Mouse (Mus musculus): ENCODE measurements around the gene A1cf. TPM values are rescaled to one million over a fixed set of nuclear protein-coding genes. Genes with fewer than 3 reads are reported as not detected.

The A1cf gene
- total RNA-seq, 2 experiments from 2014 or later, result not detected

DNA sequence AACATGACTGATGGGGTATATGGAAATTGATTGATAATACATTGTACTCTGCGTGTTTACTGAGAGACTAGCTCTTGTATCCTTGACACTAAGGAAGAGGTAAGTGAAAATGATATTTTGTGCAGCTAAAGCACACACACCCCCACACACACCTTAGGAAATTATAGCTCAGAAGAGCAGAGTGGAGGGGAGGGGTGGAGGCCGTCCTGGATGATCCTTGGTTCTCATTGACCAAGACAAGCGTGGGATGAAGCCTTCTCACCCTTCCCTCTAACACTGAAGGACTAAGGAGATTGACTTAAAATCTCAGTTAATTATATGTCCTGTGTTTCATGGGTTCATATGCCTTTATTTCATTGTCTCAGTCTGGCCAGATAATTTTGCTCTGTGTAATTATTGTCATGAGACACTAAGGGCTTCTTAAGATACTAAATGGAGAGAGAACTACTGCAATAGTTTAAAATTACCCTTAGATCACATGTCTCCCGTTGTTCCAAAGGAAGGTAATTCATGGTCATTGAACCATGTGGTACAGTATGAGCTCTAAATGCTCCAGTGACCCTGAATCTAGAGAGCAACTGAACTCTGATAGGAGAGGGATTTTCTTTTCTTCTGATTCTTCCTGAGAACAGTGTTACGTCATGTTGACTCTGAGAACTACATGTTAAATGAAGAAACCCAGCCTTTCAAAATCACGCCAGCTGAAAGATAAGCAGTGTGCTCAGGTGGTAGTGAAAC is 55.2 kb downstream of the A1cf start:
- DNase-seq, result no peak
- intact Hi-C loops (cut with DNase I; ENCODE audit: low total_unique reads), result no loop called here

DNA sequence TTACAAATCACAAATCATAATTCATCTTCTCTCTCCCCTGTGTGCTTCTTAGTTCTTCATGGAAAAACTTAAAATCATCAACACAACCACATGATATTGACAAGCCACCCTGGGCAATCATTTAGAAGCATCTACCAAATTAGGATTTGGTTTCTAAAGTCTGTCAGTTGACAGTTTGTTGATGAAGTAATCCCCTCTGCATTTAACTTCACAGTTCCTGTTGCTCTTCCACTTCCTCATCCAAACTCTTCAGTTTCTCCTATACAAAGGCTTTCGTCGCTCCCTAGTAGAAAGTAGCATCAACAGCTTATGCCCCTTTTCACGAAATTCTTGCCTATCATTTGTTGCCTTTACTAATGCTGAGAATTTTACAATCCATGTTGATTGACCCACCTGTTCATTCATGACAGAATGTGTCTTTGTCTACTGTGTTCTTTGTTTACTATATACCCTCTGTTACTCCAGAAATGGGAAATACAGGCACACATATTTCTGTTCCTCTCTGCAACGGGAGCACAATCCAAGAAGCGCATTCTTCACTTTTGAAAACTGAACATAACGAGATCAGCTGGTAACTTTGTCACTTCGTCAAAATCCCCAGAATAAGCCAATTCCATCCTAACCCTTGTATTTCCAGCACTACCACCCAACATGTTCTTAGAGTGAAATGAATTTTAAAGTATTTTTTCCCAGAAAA is 82.4 kb downstream of the A1cf start:
- no peak for DNase-seq
- intact Hi-C loops (cut with DNase I; ENCODE audit: low total_unique reads), result no loop called here

DNA sequence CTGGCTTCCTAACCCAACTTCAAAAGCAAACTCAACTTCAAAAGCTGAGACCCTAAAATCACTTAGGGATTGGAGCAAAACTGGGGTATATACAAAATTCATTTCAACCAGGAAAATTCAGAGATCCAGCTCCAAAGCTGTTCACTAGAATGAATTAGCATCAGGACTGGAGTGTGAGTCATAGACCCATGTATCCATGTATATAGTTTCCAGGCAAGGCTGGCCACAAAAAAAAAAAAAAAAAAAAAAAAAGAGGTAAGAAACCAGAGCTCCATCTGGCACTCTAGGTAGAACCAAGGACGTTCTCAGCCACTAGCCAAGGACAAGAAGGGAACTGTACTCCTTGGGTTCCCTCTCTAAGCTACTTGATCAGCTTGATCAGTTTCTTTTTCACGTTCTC is 85.2 kb downstream of the A1cf start:
- no peak for DNase-seq
- intact Hi-C loops (cut with DNase I; ENCODE audit: low total_unique reads), result no loop called here

- intact Hi-C loops (cut with DNase I; ENCODE audit: low total_unique reads), result no loop called here
- DNase-seq, result no peak
Observed at GRCm38 (mm10) chr19:31954267-31954666, 85.7 kb downstream of the A1cf start.

DNA sequence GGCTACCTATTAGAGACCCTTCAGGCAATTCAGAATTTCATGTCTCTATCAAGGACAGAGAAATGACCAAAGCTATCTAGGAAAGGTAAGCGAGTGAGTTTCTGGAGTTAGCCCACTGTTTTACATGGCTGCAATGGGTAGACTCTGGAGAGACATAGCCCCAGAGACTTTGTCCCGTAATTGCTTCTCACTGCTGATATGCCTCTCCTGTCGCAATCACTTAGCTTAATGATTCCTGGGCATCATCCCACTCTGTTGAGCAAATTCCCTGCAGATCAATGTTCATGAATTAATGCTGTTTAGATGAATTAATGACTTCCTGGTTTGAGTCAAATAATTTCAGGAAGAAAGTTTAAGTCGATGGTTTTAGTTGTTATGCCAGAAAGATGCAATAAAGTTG is 86.1 kb downstream of the A1cf start:
- no peak for DNase-seq
- intact Hi-C loops (cut with DNase I; ENCODE audit: low total_unique reads), result no loop called here

DNA sequence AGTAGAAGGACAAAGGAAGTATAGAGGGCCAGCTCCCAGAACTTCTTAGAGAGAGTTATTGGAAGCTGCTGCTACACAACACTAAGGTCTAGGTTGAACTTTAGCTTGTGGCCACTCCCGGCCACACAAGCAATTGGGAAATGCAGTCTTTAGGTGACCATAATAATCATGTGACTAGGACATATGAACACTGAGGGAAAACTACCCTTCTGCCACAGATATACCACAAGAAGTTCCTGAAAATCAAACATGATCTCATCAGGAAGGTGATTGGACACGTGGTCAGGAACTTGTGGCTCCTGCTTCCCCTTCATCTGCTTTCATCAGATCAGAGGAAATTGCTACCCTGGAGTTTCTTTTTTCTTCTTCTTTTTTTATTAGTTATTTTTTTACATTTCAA is 87.8 kb downstream of the A1cf start:
- no peak for DNase-seq
- intact Hi-C loops (cut with DNase I; ENCODE audit: low total_unique reads), result no loop called here

GRCm38 (mm10) chr19:31960434-31960833 is 91.9 kb downstream of the A1cf start:
- intact Hi-C loops (cut with DNase I; ENCODE audit: low total_unique reads), result no loop called here

DNA sequence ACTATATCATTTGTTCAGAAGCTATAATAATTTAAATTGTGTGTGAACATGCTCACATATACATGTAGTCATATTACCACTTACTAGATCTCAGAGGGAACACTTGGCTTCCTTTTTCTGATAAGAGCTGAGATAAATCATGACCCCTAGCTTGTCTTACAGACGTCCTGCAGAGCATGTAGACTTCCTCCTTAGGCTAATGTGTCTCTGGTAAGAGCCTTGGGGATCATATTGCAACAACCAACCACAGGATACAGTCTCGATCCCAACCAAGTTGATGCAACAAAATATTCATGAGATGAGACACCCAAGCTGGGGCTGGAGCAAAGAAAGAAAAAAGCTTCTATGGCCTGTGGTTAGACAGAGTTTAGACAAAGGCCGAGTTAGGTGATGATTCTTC is 94.6 kb downstream of the A1cf start:
- DNase-seq, result no peak
- intact Hi-C loops (cut with DNase I; ENCODE audit: low total_unique reads), result no loop called here

More at GRCm38 (mm10) chr19:31960434-31960833, 91.9 kb downstream of the A1cf start:
- DNase-seq, result no peak

- intact Hi-C loops (cut with DNase I; ENCODE audit: low total_unique reads), result no loop called here
- no peak for DNase-seq
Observed at GRCm38 (mm10) chr19:31967933-31968532, 99.5 kb downstream of the A1cf start.

GRCm38 (mm10) chr19:31971405-31971804 is 102.8 kb downstream of the A1cf start:
- no peak for DNase-seq
- intact Hi-C loops (cut with DNase I; ENCODE audit: low total_unique reads), result loop anchor here (5.0 kb wide), 1 partner anchor 56 kb away; no protein-coding TSS in a partner anchor

DNA sequence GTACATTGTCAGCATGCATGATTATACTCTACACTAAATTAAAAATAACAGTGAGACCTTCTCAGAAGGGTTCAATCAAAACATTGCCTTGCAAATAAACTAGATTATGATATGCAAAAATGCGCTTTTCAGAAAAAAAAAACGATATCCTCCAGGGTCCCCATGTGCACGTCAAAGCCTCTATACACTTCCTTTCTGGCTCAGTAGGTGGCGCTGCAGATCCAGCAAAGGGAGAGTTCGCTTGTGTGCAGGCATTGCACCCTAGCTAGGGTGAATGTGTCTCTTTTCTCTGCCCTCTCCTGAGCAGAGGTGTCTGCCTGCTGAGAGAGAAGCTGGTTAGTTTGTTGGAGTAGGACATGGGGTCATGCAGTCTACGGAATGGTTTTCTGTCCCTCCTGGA is 103.4 kb downstream of the A1cf start:
- DNase-seq, result peak; percentile 74
- intact Hi-C loops (cut with DNase I; ENCODE audit: low total_unique reads), result loop anchor here (5.0 kb wide), 1 partner anchor 55 kb away; no protein-coding TSS in a partner anchor

DNA sequence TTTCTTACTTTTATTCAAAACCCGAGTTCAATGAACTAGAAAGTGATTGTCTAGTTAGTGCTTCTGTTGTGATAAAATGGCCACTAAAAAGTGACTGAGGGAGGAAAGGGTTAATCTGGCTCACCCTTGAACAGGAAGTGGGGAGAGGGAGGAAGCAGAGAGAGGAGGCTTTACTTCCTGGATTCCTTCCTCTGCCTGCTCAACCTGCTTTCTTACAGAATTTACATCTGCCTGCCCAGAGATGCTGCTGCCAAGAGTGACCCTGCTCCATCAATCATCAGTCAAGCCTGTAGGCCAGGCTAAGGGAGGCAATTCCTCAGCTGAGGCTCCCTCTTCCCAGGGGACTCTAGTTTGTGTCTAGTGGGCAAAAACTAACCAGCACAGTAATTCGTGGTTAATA is 107.3 kb downstream of the A1cf start:
- intact Hi-C loops (cut with DNase I; ENCODE audit: low total_unique reads), result no loop called here
- DNase-seq, result no peak

DNA sequence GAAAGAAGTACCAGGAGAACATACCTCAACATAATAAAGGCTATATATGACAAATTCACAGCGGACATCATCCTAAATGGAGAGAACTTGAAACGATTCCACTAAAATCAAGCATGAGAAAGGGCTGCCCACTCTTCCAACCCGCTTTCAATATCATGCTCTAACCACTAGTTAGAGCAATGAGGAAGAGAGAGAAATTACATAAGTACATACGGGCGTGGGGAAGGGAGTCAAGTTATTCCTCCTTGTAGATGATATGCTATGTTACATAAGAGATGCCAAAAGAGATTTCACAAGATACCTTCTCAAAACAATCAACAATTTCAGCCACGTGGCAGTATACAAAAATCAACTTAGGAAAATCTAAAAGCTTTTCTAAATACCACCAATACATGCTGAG is 122.5 kb downstream of the A1cf start:
- DNase-seq, result no peak
- intact Hi-C loops (cut with DNase I; ENCODE audit: low total_unique reads), result no loop called here

DNA sequence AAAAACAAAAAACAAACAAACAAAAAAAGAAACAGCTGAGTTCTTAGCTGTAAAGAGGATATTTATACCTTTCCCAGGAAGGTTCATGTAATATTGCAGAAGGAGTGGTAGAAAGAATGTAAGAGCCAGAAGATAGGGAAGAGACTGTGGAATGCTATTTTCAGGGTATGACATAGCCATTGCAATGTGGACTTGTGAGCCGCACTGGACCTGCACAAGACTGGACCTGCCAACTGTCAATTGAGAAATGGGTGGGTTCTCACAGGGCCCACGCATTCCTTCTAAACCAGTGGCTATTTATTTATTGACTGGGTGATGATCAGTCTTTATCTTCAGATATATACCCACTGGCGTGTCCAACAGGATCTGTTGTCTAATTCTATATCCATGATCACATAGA is 128.4 kb downstream of the A1cf start:
- intact Hi-C loops (cut with DNase I; ENCODE audit: low total_unique reads), result no loop called here
- no peak for DNase-seq

Other genes with a start within 250 kb of the A1cf start
- gene Prkg1, start 103.7 kb upstream of the A1cf start, total RNA-seq (2021), result 10 to 100 TPM; 24.4 to 24.8 TPM
- 1 to 10 TPM; 6.4 to 6.6 TPM for gene Asah2, start 239.4 kb downstream of the A1cf start, total RNA-seq (2021)